Mouse (Mus musculus): ENCODE measurements at regions not wholly inside any gene's neighbourhood (a gene's known extent, or its start where the extent isn't known, plus 50 kb on each side); places are given as distances from the start of the nearest gene placed in this dataset.

- TF ChIP-seq CTCF (IDR thresholded peaks at IDR 0.05; ENCODE audit: extremely low read depth, insufficient read depth, insufficient read length, insufficient replicate concordance): no peak
- H3K27me3 ChIP-seq (ENCODE audit: control insufficient read depth, insufficient read depth, low read length): no peaks in the 10 kb centered on the region
- H3K36me3 ChIP-seq (ENCODE audit: control insufficient read depth, insufficient read depth, low read length): no peaks in the 10 kb centered on the region
- DNase-seq (ENCODE audit: low read depth in 1 of 2, low spot score in 2 of 2): no peak
- no peak overlapping the region for H3K27ac ChIP-seq (ENCODE audit: insufficient read depth, low read length)
- 82% methylated on average over 4 of the region's 4 CpGs for WGBS
- H3K4me1 ChIP-seq (ENCODE audit: control insufficient read depth, insufficient read depth, insufficient read length): no peaks in the 10 kb centered on the region
- H3K4me3 ChIP-seq (ENCODE audit: extremely low read depth, insufficient read depth, insufficient read length): no peak overlapping the region
These were observed 62.4 kb upstream of the Sall1 start for GRCm38 (mm10) chr8:89106346-89106745.

- H3K4me3 ChIP-seq (ENCODE audit: extremely low read depth, insufficient read depth, insufficient read length): no peak overlapping the region
- DNase-seq (ENCODE audit: low read depth in 1 of 2, low spot score in 2 of 2): no peak
- TF ChIP-seq CTCF (IDR thresholded peaks at IDR 0.05; ENCODE audit: extremely low read depth, insufficient read depth, insufficient read length, insufficient replicate concordance) (no peak), POLR2A (IDR thresholded peaks at IDR 0.05; ENCODE audit: low read depth, low read length) (no peak)
- no peak overlapping the region for H3K27ac ChIP-seq (ENCODE audit: insufficient read depth, low read length)
- H3K4me1 ChIP-seq (ENCODE audit: control insufficient read depth, insufficient read depth, insufficient read length): no peaks in the 10 kb centered on the region
- no peaks in the 10 kb centered on the region for H3K36me3 ChIP-seq (ENCODE audit: control insufficient read depth, insufficient read depth, low read length)
- WGBS: 68% methylated on average over 4 of the region's 4 CpGs
- H3K27me3 ChIP-seq (ENCODE audit: control insufficient read depth, insufficient read depth, low read length): no peaks in the 10 kb centered on the region
These were observed 53.4 kb upstream of the Sall1 start for GRCm38 (mm10) chr8:89097396-89097795.
